Mouse (Mus musculus) bone marrow macrophage, adult 2 months (primary cell): ENCODE data around the gene Tmem140.

ENCODE experiments used
- CTCF ChIP-seq: IDR thresholded peaks from 2 replicates; pipeline ENCODE4 v1.5.1; 2012; ENCODE audit warnings: low read depth, mild to moderate bottlenecking, low read length, moderate library complexity
- POLR2A ChIP-seq: IDR thresholded peaks from 2 replicates; pipeline ENCODE4 v1.6.1; 2012; ENCODE audit warnings: mild to moderate bottlenecking, low read depth, low read length, borderline replicate concordance

DNA sequence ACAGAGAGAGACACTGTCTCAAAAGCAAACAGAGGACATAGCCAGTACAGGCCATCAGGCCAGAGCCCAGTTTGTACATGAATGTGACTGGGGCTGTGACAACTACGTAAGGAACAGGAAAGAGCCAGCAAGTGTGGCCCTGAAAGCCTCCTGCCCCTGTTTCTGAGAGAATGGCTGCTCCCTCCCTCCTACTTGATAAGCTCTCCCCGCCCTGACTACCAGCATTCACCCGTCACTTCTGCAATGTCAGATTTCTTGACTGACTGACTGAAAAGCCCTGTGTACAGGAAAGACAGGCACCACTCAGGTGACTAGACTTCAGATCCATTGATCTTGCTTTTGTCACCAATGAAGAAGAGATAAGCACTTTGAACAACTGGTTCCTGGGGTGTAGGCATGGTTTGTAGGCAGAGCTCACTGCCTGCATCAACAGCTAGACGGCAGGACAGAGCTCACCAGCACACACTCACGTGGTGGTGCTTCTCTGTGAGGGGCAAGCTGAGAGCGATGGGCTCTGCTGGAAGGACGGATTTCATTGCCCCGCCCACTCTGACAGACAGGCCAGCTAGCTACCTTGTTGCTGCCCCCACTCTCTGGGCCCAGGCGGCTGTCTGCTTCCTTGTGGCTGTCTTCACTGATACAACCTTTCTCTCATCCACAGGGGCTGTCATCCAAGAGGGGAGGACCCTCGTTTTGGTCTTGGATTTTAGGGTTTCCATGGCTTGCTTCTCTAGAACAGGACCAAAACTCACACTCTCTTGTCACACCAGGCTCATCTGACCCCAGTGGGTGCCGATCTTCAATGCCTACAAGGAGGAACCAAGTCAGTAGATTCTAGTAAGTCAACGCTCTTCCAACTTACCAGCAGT lies 13.3 kb downstream of the Tmem140 start:
- no peak for TF ChIP-seq CTCF
- TF ChIP-seq POLR2A, result no peak
